Mouse (Mus musculus): Measurements from ENCODE around the gene Rlim. TPM values are rescaled to one million over a fixed set of nuclear protein-coding genes. Genes with fewer than 3 reads are reported as not detected.
A peak's percentile ranks its signal among the peaks of the same experiment; 100 is the strongest.

Gene Rlim
- polyA plus RNA-seq, 1 experiment from 2014 or later: 15.5 TPM

DNA sequence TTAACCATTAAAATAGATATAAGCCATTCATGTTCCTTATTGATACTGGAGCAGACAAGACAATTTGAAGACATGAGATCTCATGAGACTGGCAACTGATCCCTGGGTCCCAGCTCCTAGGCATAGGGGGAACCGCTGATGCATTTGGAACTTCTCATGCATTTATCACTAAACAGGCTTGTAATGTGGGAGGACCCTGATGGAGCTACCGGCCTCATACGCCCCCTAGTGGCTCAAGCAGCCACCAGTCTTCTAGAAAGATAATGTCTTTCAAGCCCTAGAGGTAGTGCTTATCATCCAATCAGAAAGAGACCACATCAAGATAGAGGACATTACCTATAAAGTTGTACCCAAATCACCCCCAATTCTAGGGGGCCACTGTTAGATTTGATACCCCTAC lies 66.3 kb downstream of the Rlim start:
- Histone ChIP-seq H3K9ac (replicated peaks; ENCODE audit: low read depth) (no peak overlapping the region), H3K9me3 (ENCODE audit: low read length) (no peaks in the 10 kb centered on the region), H3K27ac (ENCODE audit: low read length) (no peak overlapping the region), H3K27me3 (replicated peaks; ENCODE audit: insufficient read depth, low read length) (no peaks in the 10 kb centered on the region), H3K4me1 (ENCODE audit: insufficient read depth, low read depth, low read length) (no peaks in the 10 kb centered on the region), H3K4me3 (ENCODE audit: low read depth, low read length) (no peak overlapping the region), H3K36me3 (ENCODE audit: insufficient read depth, low read length) (no peaks in the 10 kb centered on the region), H3K4me2 (replicated peaks; ENCODE audit: low read depth, low read length) (no peak overlapping the region)
- no peak for ATAC-seq
- WGBS: 3% methylated on average over 3 of the region's 3 CpGs
- TF ChIP-seq CTCF (IDR thresholded peaks at IDR 0.05) (peak; percentile 71), EP300 (IDR thresholded peaks at IDR 0.05) (no peak)
- peak; percentile 12 for DNase-seq (ENCODE audit: low spot score)

Other genes starting within 250 kb of the Rlim start
- gene Slc16a2, start 159.3 kb downstream of the Rlim start, polyA plus RNA-seq (2015; fragmentation: Nextera tagmentation; extraction: Ambion mirVana): 20.4 and 21.4 TPM in 2 replicates
- 3.6 and 4.2 TPM in 2 replicates for gene Nexmif, start 219.9 kb upstream of the Rlim start, polyA plus RNA-seq (2015; fragmentation: Nextera tagmentation; extraction: Ambion mirVana)

All from lung, postnatal 0 days (tissue).